Mouse (Mus musculus) bone marrow macrophage, adult 2 months (primary cell): ENCODE results near the gene Chchd6.

Experiments used
- CTCF ChIP-seq: IDR thresholded peaks from 2 replicates; pipeline ENCODE4 v1.5.1; 2012; ENCODE audit warnings: low read depth, mild to moderate bottlenecking, low read length, moderate library complexity
- POLR2A ChIP-seq: IDR thresholded peaks from 2 replicates; pipeline ENCODE4 v1.6.1; 2012; ENCODE audit warnings: mild to moderate bottlenecking, low read depth, low read length, borderline replicate concordance

GRCm38 (mm10) chr6:89454437-89454836 is 141.0 kb downstream of the Chchd6 start:
- TF ChIP-seq CTCF (no peak), POLR2A (no peak)
